Mouse (Mus musculus) stomach, postnatal 0 days (tissue): ENCODE results near the gene Prdm16.

Source experiments
- CTCF ChIP-seq: IDR thresholded peaks from 2 replicates; pipeline ENCODE4 v1.5.1; 2016; ENCODE audit warnings: antibody characterized with exemption, low read depth, mild to moderate bottlenecking, moderate library complexity
- EP300 ChIP-seq: optimal IDR thresholded peaks from 2 replicates; pipeline ENCODE3; 2016; ENCODE audit warnings: antibody characterized with exemption

DNA sequence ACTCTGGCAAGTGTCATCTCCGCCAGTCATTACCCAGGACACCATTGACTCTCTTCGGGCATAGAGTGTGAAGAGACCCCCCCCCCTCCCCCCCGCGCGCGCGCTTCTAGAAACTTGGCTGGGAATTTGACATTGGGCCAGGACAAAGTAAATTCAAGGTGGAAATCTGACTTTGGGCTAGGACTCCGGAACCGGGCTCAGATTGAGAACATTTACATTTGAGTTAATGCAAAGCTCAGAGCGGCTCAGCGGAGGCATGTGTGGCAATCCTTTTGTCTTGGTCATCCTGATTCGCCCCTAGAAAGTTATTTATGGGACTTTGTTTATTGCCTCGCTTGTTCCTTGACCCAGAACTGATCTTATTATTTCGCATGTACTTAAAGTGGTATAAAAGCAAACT, 45.6 kb upstream of the Prdm16 start:
- TF ChIP-seq CTCF (no peak), EP300 (no peak)
